Mouse (Mus musculus): Measurements from ENCODE around the gene Gm11757.
"Not testable (repeated sequence)": the region's sequence is repeated elsewhere in the genome, so short reads cannot be mapped to it uniquely, and the experiment has no call there.

The Gm11757 gene

DNA sequence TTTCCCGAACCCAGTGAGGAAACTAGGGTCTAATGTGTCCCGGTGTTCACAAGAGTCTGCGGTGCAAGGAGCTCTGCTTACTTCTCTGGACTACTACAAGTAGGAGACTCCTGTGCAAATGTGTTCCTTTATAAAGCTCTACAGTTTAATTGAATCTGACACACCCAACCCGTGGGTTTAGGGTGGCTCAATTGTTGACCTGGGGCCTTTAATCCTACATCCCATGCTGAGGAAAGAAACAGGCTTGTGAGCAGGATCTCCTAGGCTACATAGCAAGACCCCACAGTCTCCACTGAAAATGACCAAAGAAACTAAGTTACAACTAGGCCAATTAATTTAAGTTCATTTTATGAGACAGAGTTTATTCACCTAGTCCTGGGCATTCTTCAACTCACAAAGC, at the start of gene Gm11757:
Gene Gm11757, minus strand, starts transcription at position 101 of the 400 bp plus-strand sequence.
- DNase-seq (ENCODE audit: low spot score): not testable (repeated sequence)

DNA sequence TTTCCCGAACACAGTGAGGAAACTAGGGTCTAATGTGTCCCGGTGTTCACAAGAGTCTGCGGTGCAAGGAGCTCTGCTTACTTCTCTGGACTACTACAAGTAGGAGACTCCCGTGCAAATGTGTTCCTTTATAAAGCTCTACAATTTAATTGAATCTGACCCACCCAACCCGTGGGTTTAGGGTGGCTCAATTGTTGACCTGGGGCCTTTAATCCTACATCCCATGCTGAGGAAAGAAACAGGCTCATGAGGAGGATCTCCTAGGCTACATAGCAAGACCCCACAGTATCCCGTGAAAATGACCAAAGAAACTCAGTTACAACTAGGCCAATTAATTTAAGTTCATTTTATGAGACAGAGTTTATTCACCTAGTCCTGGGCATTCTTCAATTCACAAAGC, 29.7 kb upstream of the Gm11757 start, which contains the start of gene Gm11756:
Gene Gm11756, minus strand, starts transcription at position 101 of the 400 bp plus-strand sequence.
- not testable (repeated sequence) for DNase-seq (ENCODE audit: low spot score)

DNA sequence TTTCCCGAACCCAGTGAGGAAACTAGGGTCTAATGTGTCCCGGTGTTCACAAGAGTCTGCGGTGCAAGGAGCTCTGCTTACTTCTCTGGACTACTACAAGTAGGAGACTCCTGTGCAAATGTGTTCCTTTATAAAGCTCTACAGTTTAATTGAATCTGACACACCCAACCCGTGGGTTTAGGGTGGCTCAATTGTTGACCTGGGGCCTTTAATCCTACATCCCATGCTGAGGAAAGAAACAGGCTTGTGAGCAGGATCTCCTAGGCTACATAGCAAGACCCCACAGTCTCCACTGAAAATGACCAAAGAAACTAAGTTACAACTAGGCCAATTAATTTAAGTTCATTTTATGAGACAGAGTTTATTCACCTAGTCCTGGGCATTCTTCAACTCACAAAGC, 14.9 kb upstream of the Gm11757 start, which contains the start of gene Gm13871:
Gene Gm13871, minus strand, starts transcription at position 101 of the 400 bp plus-strand sequence.
- not testable (repeated sequence) for DNase-seq (ENCODE audit: low spot score)

DNA sequence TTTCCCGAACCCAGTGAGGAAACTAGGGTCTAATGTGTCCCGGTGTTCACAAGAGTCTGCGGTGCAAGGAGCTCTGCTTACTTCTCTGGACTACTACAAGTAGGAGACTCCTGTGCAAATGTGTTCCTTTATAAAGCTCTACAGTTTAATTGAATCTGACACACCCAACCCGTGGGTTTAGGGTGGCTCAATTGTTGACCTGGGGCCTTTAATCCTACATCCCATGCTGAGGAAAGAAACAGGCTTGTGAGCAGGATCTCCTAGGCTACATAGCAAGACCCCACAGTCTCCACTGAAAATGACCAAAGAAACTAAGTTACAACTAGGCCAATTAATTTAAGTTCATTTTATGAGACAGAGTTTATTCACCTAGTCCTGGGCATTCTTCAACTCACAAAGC, 14.7 kb downstream of the Gm11757 start, which contains the start of gene Gm11758:
Gene Gm11758, minus strand, starts transcription at position 101 of the 400 bp plus-strand sequence.
- DNase-seq (ENCODE audit: low spot score): not testable (repeated sequence)
